Comparison of ENCODE assay signal across 16 mouse cellular contexts in the genomic region with DNA sequence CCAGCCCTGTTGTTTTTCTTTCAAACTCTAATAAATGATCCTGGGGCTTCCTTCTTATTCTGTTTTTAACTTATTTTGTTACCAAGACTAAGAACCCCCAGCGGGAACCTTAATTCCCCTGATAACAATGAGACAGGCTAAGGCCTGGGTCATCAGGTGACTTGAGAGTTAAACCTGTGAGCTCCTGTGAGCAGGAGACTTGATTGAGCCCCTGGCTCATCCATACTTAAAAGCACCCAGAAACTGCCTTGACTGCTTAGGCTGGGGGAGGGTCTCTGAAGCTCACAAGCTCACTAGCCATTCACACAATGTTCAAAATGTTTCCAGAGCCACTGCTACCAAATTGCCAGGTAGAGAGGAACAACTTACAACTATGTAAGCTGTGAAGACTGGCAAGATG.
A peak's percentile ranks its signal among the peaks of the same experiment; 100 is the strongest.
DNase-seq lines count a peak whose midpoint lies in the region; ATAC-seq lines count a peak whose summit lies in the region.
"Had no signal": no experiment of that assay in that cellular context is flagged by ENCODE, and none has a peak within 500 bp of the region (broad histone marks: within the 10 kb centered on the region; RNA-seq: fewer than 3 reads in every experiment).

No protein-coding gene starts in this region.

- DNase-seq in right cerebral cortex, adult 18-20 months: no peak
- DNase-seq in left cerebral cortex, adult 11 months (ENCODE audit: low spot score): no peak
- no peak for DNase-seq in heart, postnatal 14 days
- DNase-seq: adrenal gland, adult 8-10 months; B cell, adult 2 months; cerebellum, adult 9-10 months; gastrocnemius, postnatal 10 days; kidney, adult 18-20 months; liver, postnatal 0 days; thymus, adult 2 months had no signal

- H3K36me3 ChIP-seq in hindbrain, embryonic 15.5 days: no peaks in the 10 kb centered on the region
- no peaks in the 10 kb centered on the region for H3K36me3 ChIP-seq in hindbrain, embryonic 12.5 days
- no peaks in the 10 kb centered on the region for H3K36me3 ChIP-seq in midbrain, embryonic 12.5 days
- H3K36me3 ChIP-seq in midbrain, embryonic 15.5 days (replicated peaks): no peaks in the 10 kb centered on the region
- H3K36me3 ChIP-seq in intestine, embryonic 16.5 days (ENCODE audit: control insufficient read depth, insufficient read depth, low read length): no peaks in the 10 kb centered on the region

- H3K4me3 ChIP-seq in hindbrain, embryonic 15.5 days: no peak overlapping the region
- no peak overlapping the region for H3K4me3 ChIP-seq in hindbrain, embryonic 12.5 days
- H3K4me3 ChIP-seq in midbrain, embryonic 12.5 days: no peak overlapping the region
- no peak overlapping the region for H3K4me3 ChIP-seq in midbrain, embryonic 15.5 days
- H3K4me3 ChIP-seq in intestine, embryonic 16.5 days (ENCODE audit: low read length): no peak overlapping the region
- H3K4me3 ChIP-seq: layer of hippocampus, adult 2 months had no signal

- intact Hi-C loops in heart, postnatal 14 days (cut with DNase I): no loop called here

- no peaks in the 10 kb centered on the region for H3K9me3 ChIP-seq in hindbrain, embryonic 15.5 days
- no peaks in the 10 kb centered on the region for H3K9me3 ChIP-seq in hindbrain, embryonic 12.5 days (replicated peaks)
- no peaks in the 10 kb centered on the region for H3K9me3 ChIP-seq in midbrain, embryonic 12.5 days
- no peaks in the 10 kb centered on the region for H3K9me3 ChIP-seq in midbrain, embryonic 15.5 days
- no peaks in the 10 kb centered on the region for H3K9me3 ChIP-seq in intestine, embryonic 16.5 days (ENCODE audit: control insufficient read depth, low read length)

- no peak overlapping the region for H3K9ac ChIP-seq in hindbrain, embryonic 15.5 days
- no peak overlapping the region for H3K9ac ChIP-seq in hindbrain, embryonic 12.5 days
- H3K9ac ChIP-seq in midbrain, embryonic 12.5 days (replicated peaks): no peak overlapping the region
- H3K9ac ChIP-seq in midbrain, embryonic 15.5 days: no peak overlapping the region
- no peak overlapping the region for H3K9ac ChIP-seq in intestine, embryonic 16.5 days (ENCODE audit: low read depth, low read length)
- H3K9ac ChIP-seq: liver, postnatal 0 days had no signal

- no peak overlapping the region for H3K4me2 ChIP-seq in hindbrain, embryonic 15.5 days
- no peak overlapping the region for H3K4me2 ChIP-seq in hindbrain, embryonic 12.5 days (replicated peaks)
- H3K4me2 ChIP-seq in midbrain, embryonic 12.5 days (replicated peaks): 0 out of 2 replicates have a peak overlapping the region, but pooled peaks have one; percentile 13
- no peak overlapping the region for H3K4me2 ChIP-seq in midbrain, embryonic 15.5 days
- H3K4me2 ChIP-seq in intestine, embryonic 16.5 days (ENCODE audit: low read depth, low read length): no peak overlapping the region

- H3K4me1 ChIP-seq in hindbrain, embryonic 15.5 days (replicated peaks): peaks cover 16% of the 10 kb centered on the region
- peaks cover 17% of the 10 kb centered on the region for H3K4me1 ChIP-seq in hindbrain, embryonic 12.5 days
- H3K4me1 ChIP-seq in midbrain, embryonic 12.5 days: peaks cover 17% of the 10 kb centered on the region
- 0 out of 2 replicates have a peak, but pooled peaks cover 14% of the 10 kb centered on the region for H3K4me1 ChIP-seq in midbrain, embryonic 15.5 days
- peaks cover 10% of the 10 kb centered on the region for H3K4me1 ChIP-seq in intestine, embryonic 16.5 days (ENCODE audit: control insufficient read depth, insufficient read depth, low read length)

- WGBS in hindbrain, embryonic 15.5 days: 19% methylated on average over 1 of the region's 1 CpGs
- 3% methylated on average over 1 of the region's 1 CpGs for WGBS in hindbrain, embryonic 12.5 days
- 11% methylated on average over 1 of the region's 1 CpGs for WGBS in midbrain, embryonic 12.5 days
- 9% methylated on average over 1 of the region's 1 CpGs for WGBS in midbrain, embryonic 15.5 days
- WGBS in intestine, embryonic 16.5 days: 32% methylated on average over 1 of the region's 1 CpGs

- peaks cover 4% of the 10 kb centered on the region; the same call in 1 of the 2 replicates for H3K27me3 ChIP-seq in hindbrain, embryonic 15.5 days
- H3K27me3 ChIP-seq in hindbrain, embryonic 12.5 days: peaks cover under 1% of the 10 kb centered on the region; the same call in 1 of the 2 replicates
- peaks cover 44% of the 10 kb centered on the region for H3K27me3 ChIP-seq in midbrain, embryonic 12.5 days
- 0 out of 2 replicates have a peak, but pooled peaks cover 5% of the 10 kb centered on the region for H3K27me3 ChIP-seq in midbrain, embryonic 15.5 days (replicated peaks)
- no peaks in the 10 kb centered on the region for H3K27me3 ChIP-seq in intestine, embryonic 16.5 days (replicated peaks; ENCODE audit: control insufficient read depth, insufficient read depth, low read length)

- no peak for ATAC-seq in hindbrain, embryonic 15.5 days (ENCODE audit: low FRiP score, low read depth)
- ATAC-seq in hindbrain, embryonic 12.5 days (ENCODE audit: low FRiP score): no peak
- no peak for ATAC-seq in midbrain, embryonic 12.5 days (ENCODE audit: low FRiP score, low read depth)
- no peak for ATAC-seq in midbrain, embryonic 15.5 days (replicated peaks)
- no peak for ATAC-seq in intestine, embryonic 16.5 days
- ATAC-seq: liver, postnatal 0 days had no signal

- H3K27ac ChIP-seq in hindbrain, embryonic 15.5 days (replicated peaks): 0 out of 2 replicates have a peak overlapping the region, but pooled peaks have one; percentile 8
- H3K27ac ChIP-seq in hindbrain, embryonic 12.5 days: no peak overlapping the region
- no peak overlapping the region for H3K27ac ChIP-seq in midbrain, embryonic 12.5 days (replicated peaks)
- no peak overlapping the region for H3K27ac ChIP-seq in midbrain, embryonic 15.5 days
- peak overlapping the region; percentile 42 for H3K27ac ChIP-seq in intestine, embryonic 16.5 days (ENCODE audit: low read length)
- H3K27ac ChIP-seq: layer of hippocampus, adult 2 months had no signal

Comparison
In these comparisons a context has a peak if more than half of its experiments do, and no peak if none do; other contexts are left out.
1. H3K27ac ChIP-seq: peak in hindbrain, embryonic 15.5 days (single experiment) and intestine, embryonic 16.5 days (single experiment); none in hindbrain, embryonic 12.5 days (single experiment), midbrain, embryonic 12.5 days (single experiment) and midbrain, embryonic 15.5 days (single experiment).